Mouse (Mus musculus) ovary, adult 18-20 months (tissue): ENCODE results near the gene Twsg1.
A peak's percentile ranks its signal among the peaks of the same experiment; 100 is the strongest.

Source experiments
- DNase-seq: peaks from one replicate; pipeline ENCODE4 v3.0.0; 2022; ENCODE audit warnings: low spot score, mixed read lengths

Twsg1 gene

GRCm38 (mm10) chr17:65933741-65934140, 17.3 kb downstream of the Twsg1 start:
- no peak for DNase-seq

DNA sequence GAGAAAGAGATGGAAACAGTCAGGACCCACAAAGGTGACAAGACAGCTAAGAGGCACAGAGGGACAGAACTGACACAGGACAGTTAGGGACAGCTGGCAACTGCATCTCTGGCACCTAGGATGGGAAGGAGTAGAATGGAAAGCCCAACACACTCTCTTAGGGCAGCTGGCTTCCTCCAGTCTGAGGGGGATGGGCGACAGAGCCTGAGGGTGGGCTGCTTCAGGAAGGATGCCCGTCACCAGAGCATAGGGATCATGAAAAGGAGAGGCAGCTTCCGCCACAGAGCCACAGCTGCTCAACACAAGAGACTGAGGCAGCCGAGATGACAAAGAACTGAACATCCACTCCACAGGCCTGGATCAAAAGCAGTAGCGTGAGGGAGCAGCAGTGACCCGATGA, 19.5 kb downstream of the Twsg1 start:
- no peak for DNase-seq

- peak; percentile 28 for DNase-seq
These were observed 20.1 kb downstream of the Twsg1 start for GRCm38 (mm10) chr17:65930960-65931359.

DNA sequence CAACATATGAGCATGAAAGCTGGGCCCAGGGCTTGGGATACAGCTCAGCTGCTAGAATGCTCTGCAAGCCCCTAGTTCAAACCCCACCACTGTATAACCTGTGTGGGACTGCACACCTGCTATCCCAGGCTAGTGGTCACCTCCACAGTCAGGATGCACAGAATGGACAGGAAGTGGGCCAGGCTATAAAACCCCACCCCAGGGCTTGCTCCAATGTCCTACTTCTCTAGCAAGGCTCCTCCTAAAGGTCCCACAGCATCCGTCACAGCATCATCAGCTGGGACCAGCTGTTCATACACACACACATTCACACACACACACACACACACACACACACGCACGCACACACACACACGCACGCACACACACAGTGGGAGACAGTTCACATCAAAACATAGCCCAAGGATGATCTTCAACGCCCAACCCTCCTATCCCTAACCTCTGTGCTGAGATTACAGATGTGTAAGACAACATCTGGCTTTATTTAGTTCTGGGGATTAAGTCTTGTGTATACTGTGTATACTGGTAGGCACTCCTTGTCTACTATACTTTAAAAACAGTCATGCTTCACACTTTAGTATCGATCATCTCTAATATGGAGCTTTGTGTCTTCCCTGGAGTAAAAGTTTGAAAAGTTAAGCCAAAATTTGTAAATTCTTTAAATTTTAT, 20.7 kb downstream of the Twsg1 start:
- no peak for DNase-seq

GRCm38 (mm10) chr17:65929319-65929978, 21.6 kb downstream of the Twsg1 start:
- DNase-seq: no peak

DNA sequence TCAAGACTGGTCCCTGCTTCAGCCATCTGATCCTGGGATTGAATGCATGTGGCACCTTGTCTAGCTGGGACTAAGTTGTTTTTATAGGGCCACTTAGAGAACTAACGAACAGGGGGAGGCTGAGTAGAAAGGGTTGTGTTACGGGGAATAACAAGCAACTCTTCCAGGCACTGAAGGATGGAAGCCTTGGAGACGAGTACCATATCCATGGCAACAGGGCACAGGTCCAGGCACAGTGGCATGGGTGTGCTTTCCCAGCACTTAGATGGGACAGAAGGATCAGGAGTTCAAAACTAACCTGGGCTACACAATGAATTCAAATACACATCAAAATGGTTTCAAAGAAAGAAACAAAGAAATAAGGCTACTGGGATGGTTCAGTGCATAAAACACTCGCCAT, 23.9 kb downstream of the Twsg1 start:
- DNase-seq: no peak

- DNase-seq: no peak
These were observed 26.8 kb downstream of the Twsg1 start for GRCm38 (mm10) chr17:65924218-65924617.

DNA sequence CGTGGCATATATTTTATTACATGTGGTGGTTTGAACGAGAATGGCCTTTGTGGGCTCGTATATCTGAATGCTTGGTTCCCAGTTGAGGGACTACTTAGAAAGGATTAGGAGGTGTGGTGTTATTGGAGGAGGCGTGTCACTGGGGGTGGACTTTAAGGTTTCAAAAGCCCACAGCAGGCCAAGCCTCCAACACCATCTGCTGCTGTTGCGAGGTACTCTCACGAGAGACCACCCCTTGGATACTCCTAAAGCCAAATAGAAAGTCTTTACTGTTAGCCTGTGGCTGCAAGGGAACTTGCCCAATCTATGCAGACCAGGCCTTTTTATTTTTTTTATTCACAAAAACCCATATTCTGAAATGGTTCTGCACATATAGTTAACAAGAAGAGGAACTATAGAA, 29.1 kb downstream of the Twsg1 start:
- no peak for DNase-seq

DNA sequence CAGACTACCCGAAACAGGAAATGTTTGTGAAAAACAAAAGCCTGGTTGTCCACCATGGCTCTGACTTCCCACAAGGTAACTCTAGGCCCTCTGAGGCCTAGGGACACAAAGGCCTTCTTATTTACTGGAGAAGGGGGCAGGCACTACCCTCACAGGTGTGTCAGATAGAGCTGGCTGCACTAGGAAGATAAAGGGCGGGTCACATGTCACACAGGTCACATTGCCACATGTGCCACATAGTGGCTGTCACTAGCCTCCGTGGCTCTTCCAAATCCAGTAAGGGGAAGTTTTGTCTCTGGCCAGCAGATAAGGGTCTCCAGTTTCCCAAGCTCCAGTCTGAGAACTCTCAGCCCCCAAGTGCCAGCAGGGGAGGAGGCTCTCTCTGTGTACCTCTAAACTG, 31.8 kb downstream of the Twsg1 start:
- DNase-seq: no peak

- peak; percentile 81 for DNase-seq
These were observed 34.8 kb downstream of the Twsg1 start for GRCm38 (mm10) chr17:65916135-65916668.

DNA sequence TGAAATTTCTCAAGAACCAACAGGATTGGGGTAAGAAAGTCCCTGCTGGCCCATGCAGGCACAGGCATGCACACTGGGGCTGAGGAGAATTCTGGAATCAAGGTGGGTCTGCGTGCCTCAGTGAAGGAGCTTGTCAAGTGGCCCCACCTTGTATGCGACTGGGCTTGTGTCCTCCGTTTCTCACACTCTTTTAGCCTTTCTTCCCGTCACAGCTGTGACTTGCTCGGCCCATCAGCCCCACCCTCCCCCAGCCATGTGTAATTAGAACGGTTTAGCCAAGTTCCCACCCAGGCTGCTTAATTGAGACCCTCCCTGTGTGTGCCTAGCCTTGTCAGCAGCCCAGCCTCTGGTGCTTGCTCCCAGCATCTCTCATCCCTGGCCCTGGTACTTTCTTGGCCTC, 36.9 kb downstream of the Twsg1 start:
- no peak for DNase-seq

GRCm38 (mm10) chr17:65912202-65912601, 38.8 kb downstream of the Twsg1 start:
- DNase-seq: no peak

GRCm38 (mm10) chr17:65911285-65912069, 39.5 kb downstream of the Twsg1 start:
- no peak for DNase-seq

DNA sequence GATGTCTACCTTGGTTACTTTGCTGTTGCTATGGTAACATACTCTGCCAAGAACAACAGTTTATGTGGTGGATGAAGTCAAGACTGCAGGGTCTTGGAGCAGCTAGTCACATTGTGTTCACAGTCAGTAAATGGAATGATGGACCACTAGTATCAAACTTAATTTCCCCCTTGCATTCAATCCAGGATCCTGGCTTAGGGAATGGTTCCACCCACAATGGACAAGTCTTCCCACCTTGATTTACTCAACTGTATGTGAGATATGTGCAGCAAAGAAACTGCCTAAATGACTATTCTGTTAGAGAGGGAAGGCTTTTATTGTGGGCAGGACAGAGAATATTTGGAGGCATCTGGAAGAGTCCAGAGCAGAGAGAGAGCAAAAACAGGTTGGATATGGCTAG, 42.8 kb downstream of the Twsg1 start:
- no peak for DNase-seq

DNA sequence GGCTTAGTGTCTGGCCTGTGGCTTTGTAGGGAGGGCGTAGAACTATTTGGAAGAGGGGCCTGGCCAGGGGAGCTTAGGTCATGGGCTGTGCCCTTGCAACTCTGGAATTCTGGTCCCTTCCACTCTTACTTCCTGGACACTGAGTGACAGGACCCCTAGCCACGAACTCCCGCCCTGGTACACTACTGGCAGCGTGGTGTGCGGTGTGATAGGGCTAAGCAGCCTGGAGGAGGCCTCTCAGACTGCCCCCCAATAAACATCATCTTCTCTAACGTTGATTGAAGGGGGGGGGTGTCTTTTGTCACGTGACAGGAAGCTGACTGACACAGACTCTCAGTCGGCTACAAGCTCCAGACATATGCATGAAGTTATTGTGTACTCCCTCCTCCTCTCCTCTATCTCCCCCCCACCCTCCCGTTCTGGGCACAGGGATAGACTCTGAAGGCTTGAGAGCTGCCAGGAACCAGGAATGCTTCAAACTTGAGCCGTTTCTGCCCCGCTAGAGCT, 44.1 kb downstream of the Twsg1 start:
- DNase-seq: no peak

GRCm38 (mm10) chr17:65906313-65906894, 44.6 kb downstream of the Twsg1 start:
- no peak for DNase-seq

GRCm38 (mm10) chr17:65905241-65905640, 45.8 kb downstream of the Twsg1 start:
- no peak for DNase-seq

- DNase-seq: no peak
These were observed 47.2 kb downstream of the Twsg1 start for GRCm38 (mm10) chr17:65903826-65904225.

GRCm38 (mm10) chr17:65903011-65903410, 48.0 kb downstream of the Twsg1 start:
- DNase-seq: no peak

DNA sequence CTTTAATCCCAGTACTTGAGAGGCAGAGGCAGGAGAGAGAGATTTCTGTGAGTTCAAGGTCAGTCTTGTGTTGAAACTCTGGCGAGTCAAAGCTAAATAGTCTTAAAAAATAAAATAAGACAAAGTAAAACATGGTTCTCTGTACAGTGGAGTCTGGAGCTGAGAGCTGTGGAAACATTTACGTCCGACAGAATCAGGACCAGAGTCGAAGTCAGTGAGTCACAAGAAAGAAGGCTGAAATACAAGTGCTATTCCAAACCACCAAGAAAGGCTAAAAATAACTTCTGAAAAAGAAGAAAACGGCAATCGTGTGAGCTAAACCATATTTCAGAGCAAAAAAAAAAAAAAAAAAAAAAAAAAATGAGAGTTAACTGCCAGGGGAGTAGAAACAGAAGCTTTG, 48.7 kb downstream of the Twsg1 start:
- no peak for DNase-seq

DNA sequence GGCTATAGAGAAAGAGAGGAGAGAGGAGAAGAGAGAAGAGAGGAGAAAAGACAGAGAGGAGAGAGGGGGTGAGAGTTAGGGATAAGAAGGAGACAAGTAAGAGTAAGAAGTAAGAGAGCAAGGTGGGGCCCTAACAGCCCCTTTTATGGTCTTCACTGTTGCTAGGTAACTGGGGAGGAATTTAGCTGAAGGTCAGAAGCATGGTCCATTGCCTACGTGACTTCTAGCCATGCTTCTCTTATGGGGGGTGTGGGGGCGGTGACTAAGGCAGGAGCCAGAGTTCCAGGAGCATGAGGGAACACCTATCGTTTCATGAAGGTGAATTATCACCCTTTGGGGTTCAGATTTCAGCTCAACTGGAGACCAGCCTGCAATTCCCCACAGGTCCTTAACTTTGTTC, 55.0 kb downstream of the Twsg1 start:
- DNase-seq: no peak

- no peak for DNase-seq
These were observed 61.5 kb downstream of the Twsg1 start for GRCm38 (mm10) chr17:65889476-65889875.
